Mouse (Mus musculus) liver, embryonic 12.5 days (tissue): ENCODE results near the gene Armc2. TPM values are rescaled to one million over a fixed set of nuclear protein-coding genes. Genes with fewer than 3 reads are reported as not detected.
A peak's percentile ranks its signal among the peaks of the same experiment; 100 is the strongest.
"Not testable (repeated sequence)": the region's sequence is repeated elsewhere in the genome, so short reads cannot be mapped to it uniquely, and the experiment has no call there.

Experiments used
- ATAC-seq: fragments of 200-750 bp; cut with Nextera tagmentation; 2 replicates; pipeline ENCODE4 v1.8.0; 2017; ENCODE audit warnings: moderate number of reproducible peaks, mild to moderate bottlenecking, moderate library complexity
- H3K27ac ChIP-seq: fragments of 300-500 bp; sonication (generic); 2 replicates; pipeline ENCODE4 v1.5.1; 2016; ENCODE audit warnings: mild to moderate bottlenecking
- H3K27me3 ChIP-seq: fragments of 300-500 bp; sonication (generic); replicated peaks from 2 replicates; pipeline ENCODE4 v1.6.1; 2016; ENCODE audit warnings: mild to moderate bottlenecking, moderate library complexity
- H3K36me3 ChIP-seq: fragments of 300-500 bp; sonication (generic); 2 replicates; pipeline ENCODE4 v1.6.1; 2016; ENCODE audit warnings: mild to moderate bottlenecking, moderate library complexity
- H3K4me1 ChIP-seq: fragments of 300-500 bp; sonication (generic); 2 replicates; pipeline ENCODE4 v1.6.1; 2016
- H3K4me2 ChIP-seq: fragments of 300-500 bp; sonication (generic); 2 replicates; pipeline ENCODE4 v1.6.1; 2016; ENCODE audit warnings: mild to moderate bottlenecking, moderate library complexity
- H3K4me3 ChIP-seq: fragments of 300-500 bp; sonication (generic); 2 replicates; pipeline ENCODE4 v1.5.1; 2016; ENCODE audit warnings: mild to moderate bottlenecking, moderate library complexity
- H3K9ac ChIP-seq: fragments of 300-500 bp; sonication (generic); 2 replicates; pipeline ENCODE4 v1.6.1; 2016; ENCODE audit warnings: mild to moderate bottlenecking, moderate library complexity
- H3K9me3 ChIP-seq: fragments of 300-500 bp; sonication (generic); replicated peaks from 2 replicates; pipeline ENCODE4 v1.6.1; 2016; ENCODE audit warnings: mild to moderate bottlenecking, moderate library complexity
- WGBS: fragments of 180-500 bp; shearing (Covaris S2); methylation state at CpG from one replicate; pipeline ENCODE4 v1.1.7; 2016; ENCODE audit not compliant: insufficient replicate concordance; 5-methylcytosine and 5-hydroxymethylcytosine counted together
- polyA plus RNA-seq: library from polyadenylated mRNA; unstranded; fragments of >200 nt; fragmentation: Nextera tagmentation; extraction: Ambion mirVana; gene quantifications from 2 replicates; pipeline ENCODE4 v1.2.1, GENCODE M21; 2016

Armc2 gene
- polyA plus RNA-seq, 1 experiment from 2014 or later, result 0.57 TPM

DNA sequence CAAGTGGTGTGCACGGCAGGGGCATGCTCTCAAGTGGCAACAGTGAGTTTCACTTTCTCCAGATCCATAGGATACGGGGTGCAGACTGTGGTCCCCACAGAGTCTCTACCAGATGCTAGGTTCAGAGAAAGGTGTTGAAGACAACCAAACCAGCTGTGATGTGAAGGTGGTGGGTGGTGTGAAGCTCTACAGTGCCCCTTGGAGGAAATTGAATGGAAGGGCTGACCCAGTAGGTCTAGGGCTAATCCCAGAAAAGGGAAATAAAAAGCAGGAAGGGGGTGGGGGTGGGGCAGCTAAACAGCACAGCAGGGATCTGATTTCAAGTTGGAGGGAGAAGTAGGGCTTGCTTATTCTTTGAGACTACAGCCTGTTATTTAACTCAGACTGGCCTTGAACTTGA, 58.4 kb downstream of the Armc2 start:
- Histone ChIP-seq H3K4me3 (no peak overlapping the region), H3K4me1 (no peaks in the 10 kb centered on the region), H3K9ac (no peak overlapping the region), H3K27me3 (no peaks in the 10 kb centered on the region), H3K27ac (no peak overlapping the region), H3K36me3 (no peaks in the 10 kb centered on the region), H3K9me3 (no peaks in the 10 kb centered on the region), H3K4me2 (no peak overlapping the region)
- no peak for ATAC-seq
- WGBS, result 59% methylated on average over 2 of the region's 2 CpGs

- no peak overlapping the region for H3K4me3 ChIP-seq
- no peaks in the 10 kb centered on the region for H3K9me3 ChIP-seq
- no peaks in the 10 kb centered on the region for H3K4me1 ChIP-seq
- no peak overlapping the region for H3K9ac ChIP-seq
- H3K27me3 ChIP-seq, result no peaks in the 10 kb centered on the region
- WGBS, result 86% methylated on average over 19 of the region's 19 CpGs
- no peaks in the 10 kb centered on the region for H3K36me3 ChIP-seq
- no peak overlapping the region for H3K27ac ChIP-seq
- H3K4me2 ChIP-seq, result no peak overlapping the region
- ATAC-seq, result no peak
Observed at GRCm38 (mm10) chr10:41958677-41959274, 59.5 kb downstream of the Armc2 start.

DNA sequence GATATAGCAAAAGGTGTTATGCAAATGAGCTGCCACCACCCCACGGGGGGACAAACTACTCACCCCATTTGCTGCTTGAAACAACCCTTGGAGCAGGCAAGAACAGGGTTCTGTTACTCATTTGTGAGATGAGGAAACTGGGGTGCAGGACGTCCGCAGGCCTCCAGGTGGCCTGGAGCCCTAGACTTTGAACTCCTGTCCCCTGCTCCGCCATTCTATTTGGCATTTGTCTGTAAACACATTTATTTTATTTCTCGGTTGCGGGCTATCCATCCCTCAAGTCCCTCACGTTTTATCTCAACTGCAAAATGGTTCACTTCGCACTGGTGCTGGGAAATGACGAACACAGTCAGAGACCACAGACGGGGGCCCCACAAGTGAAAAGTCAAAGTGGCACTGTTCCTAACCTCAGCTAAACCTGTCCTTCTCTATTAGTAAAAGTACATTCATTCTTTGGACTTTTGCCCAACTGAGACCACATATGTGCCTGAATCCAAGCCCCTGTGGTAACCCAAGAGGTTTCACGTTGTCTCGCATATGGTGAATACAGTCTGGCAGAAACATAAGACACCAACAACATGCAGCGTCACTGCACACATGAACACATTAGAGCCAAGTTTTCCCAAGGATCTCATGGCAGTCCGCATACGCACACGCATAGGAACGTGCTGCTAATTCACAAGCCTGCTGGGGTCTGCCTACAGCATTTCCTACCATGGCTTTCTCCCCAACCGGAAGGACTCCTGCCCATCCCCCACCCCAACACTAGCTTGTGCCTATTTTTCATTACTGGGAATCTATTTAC, 60.6 kb downstream of the Armc2 start:
- H3K4me3 ChIP-seq, result no peak overlapping the region

GRCm38 (mm10) chr10:41953528-41953864, 64.7 kb downstream of the Armc2 start:
- H3K4me3 ChIP-seq, result no peak overlapping the region
- no peak overlapping the region for H3K27ac ChIP-seq
- H3K27me3 ChIP-seq, result no peaks in the 10 kb centered on the region
- no peaks in the 10 kb centered on the region for H3K4me1 ChIP-seq
- ATAC-seq, result no peak
- no peaks in the 10 kb centered on the region for H3K9me3 ChIP-seq
- no peak overlapping the region for H3K4me2 ChIP-seq
- H3K36me3 ChIP-seq, result no peaks in the 10 kb centered on the region
- H3K9ac ChIP-seq, result no peak overlapping the region
- 80% methylated on average over 5 of the region's 5 CpGs for WGBS

More for the DNA sequence above, 60.6 kb downstream of the Armc2 start:
- Histone ChIP-seq H3K27me3 (no peaks in the 10 kb centered on the region), H3K36me3 (no peaks in the 10 kb centered on the region), H3K9ac (no peak overlapping the region), H3K4me1 (no peaks in the 10 kb centered on the region), H3K27ac (no peak overlapping the region), H3K4me2 (no peak overlapping the region), H3K9me3 (no peaks in the 10 kb centered on the region)
- ATAC-seq, result no peak
- 74% methylated on average over 18 of the region's 18 CpGs for WGBS

DNA sequence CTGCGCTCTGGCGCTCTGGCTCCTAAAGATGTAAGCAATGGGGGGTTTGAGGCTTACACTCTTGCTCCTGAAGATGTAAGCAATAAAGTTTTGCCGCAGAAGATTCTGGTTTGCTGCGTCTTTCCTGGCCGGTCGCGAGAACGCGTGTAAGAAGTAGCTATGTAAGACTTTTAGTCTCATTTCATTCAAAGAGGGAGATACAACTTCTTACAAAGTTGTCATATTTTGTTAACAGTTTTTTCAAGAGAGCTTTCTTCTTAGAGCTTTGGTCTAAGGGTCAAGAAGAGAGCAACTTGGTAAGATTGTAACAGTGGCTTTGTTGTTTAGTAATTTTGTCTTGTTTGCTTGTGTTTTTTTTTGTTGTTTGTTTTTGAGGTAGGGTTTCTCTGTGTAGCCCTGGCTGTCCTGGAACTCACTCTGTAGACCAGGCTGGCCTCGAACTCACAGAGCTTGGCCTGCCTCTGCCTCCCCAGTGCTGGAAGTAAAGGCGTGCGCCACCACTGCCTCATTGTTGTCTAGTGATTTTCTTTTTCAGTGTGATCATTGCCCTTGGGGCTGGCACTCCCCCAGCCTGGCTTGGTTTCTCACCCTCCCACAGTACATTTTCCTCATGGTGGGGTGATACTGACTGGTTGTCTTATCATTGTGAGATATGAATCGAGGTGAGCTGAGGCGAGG, 65.3 kb downstream of the Armc2 start:
- Histone ChIP-seq H3K36me3 (no peaks in the 10 kb centered on the region), H3K4me2 (no peak overlapping the region), H3K27me3 (no peaks in the 10 kb centered on the region), H3K27ac (no peak overlapping the region), H3K9me3 (no peaks in the 10 kb centered on the region), H3K4me3 (no peak overlapping the region), H3K4me1 (no peaks in the 10 kb centered on the region), H3K9ac (no peak overlapping the region)
- WGBS, result 82% methylated on average over 14 of the region's 14 CpGs
- ATAC-seq, result no peak

GRCm38 (mm10) chr10:41952354-41952753, 65.9 kb downstream of the Armc2 start:
- WGBS, result 75% methylated on average over 10 of the region's 10 CpGs
- ATAC-seq, H3K9me3 ChIP-seq: not testable (repeated sequence)

DNA sequence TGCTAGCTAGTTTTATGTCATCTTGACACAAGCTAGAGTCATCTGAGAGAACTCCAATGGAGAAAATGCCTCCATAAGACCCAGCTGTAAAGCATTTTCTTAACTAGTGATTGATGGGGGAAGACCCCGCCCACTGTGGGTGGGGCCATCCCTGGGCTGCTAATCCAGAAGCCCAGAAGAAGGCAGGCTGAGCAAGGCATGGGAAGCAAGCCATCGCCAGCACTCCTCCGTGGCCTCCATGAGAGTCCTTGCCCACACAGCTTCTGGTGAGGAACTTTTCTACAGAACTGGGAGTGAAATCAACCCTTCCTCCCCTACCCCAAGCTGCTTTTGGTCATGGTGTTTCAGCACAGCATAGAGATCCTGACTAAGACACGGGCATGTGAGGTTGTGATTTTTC, 79.2 kb downstream of the Armc2 start:
- peaks cover 9% of the 10 kb centered on the region; the same call in 1 of the 2 replicates for H3K9me3 ChIP-seq
- H3K27me3 ChIP-seq, result peaks cover 14% of the 10 kb centered on the region
- no peak overlapping the region for H3K4me2 ChIP-seq
- no peaks in the 10 kb centered on the region for H3K36me3 ChIP-seq
- no peak overlapping the region for H3K9ac ChIP-seq
- peaks cover 35% of the 10 kb centered on the region for H3K4me1 ChIP-seq
- WGBS, result 63% methylated on average over 4 of the region's 4 CpGs
- no peak for ATAC-seq
- no peak overlapping the region for H3K27ac ChIP-seq
- H3K4me3 ChIP-seq, result no peak overlapping the region

More at GRCm38 (mm10) chr10:41952354-41952753, 65.9 kb downstream of the Armc2 start:
- H3K4me2 ChIP-seq, H3K4me3 ChIP-seq, H3K27ac ChIP-seq, H3K4me1 ChIP-seq, H3K9ac ChIP-seq, H3K36me3 ChIP-seq, H3K27me3 ChIP-seq: not testable (repeated sequence)

- Histone ChIP-seq H3K27me3 (peaks cover 16% of the 10 kb centered on the region), H3K4me1 (peaks cover 35% of the 10 kb centered on the region), H3K9me3 (peaks cover 9% of the 10 kb centered on the region; the same call in 1 of the 2 replicates), H3K27ac (no peak overlapping the region), H3K36me3 (no peaks in the 10 kb centered on the region), H3K4me3 (no peak overlapping the region), H3K9ac (no peak overlapping the region), H3K4me2 (no peak overlapping the region)
- 10% methylated on average over 4 of the region's 4 CpGs for WGBS
- ATAC-seq, result no peak
Observed at GRCm38 (mm10) chr10:41937176-41937575, 81.1 kb downstream of the Armc2 start.

DNA sequence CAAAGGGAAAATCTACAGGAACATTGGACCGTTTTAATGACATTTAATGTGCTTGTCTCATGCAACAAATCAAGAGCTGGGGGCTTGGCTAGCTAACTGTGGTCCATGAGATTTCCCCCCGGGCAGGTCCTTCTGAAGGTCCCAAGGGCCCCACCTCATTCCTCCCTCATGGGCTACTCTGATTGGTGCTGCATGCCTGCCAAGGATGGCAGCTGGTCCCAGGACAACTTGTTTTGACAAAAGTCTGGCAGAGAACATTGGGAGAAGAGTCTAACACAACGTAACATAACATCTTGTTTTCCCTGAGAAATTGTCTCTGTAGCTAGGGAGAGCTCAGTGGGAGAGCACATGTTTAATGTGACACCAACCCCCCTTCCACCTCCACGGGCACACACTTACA, 82.1 kb downstream of the Armc2 start:
- H3K27ac ChIP-seq, result peak overlapping the region; percentile 3; the same call in 1 of the 2 replicates

GRCm38 (mm10) chr10:41935476-41935829, 82.8 kb downstream of the Armc2 start:
- H3K27ac ChIP-seq, result no peak overlapping the region
- H3K27me3 ChIP-seq, result peaks cover 17% of the 10 kb centered on the region
- H3K4me1 ChIP-seq, result peaks cover 35% of the 10 kb centered on the region
- no peak overlapping the region for H3K9ac ChIP-seq
- H3K4me2 ChIP-seq, result no peak overlapping the region
- ATAC-seq, result no peak
- no peak overlapping the region for H3K4me3 ChIP-seq
- no peaks in the 10 kb centered on the region for H3K36me3 ChIP-seq
- H3K9me3 ChIP-seq, result peaks cover 5% of the 10 kb centered on the region; the same call in 1 of the 2 replicates

More for the DNA sequence above, 82.1 kb downstream of the Armc2 start:
- Histone ChIP-seq H3K36me3 (no peaks in the 10 kb centered on the region), H3K4me3 (no peak overlapping the region), H3K9ac (no peak overlapping the region), H3K9me3 (peaks cover 9% of the 10 kb centered on the region; the same call in 1 of the 2 replicates), H3K27me3 (peaks cover 16% of the 10 kb centered on the region), H3K4me1 (peaks cover 35% of the 10 kb centered on the region), H3K4me2 (no peak overlapping the region)
- 49% methylated on average over 4 of the region's 4 CpGs for WGBS
- no peak for ATAC-seq

DNA sequence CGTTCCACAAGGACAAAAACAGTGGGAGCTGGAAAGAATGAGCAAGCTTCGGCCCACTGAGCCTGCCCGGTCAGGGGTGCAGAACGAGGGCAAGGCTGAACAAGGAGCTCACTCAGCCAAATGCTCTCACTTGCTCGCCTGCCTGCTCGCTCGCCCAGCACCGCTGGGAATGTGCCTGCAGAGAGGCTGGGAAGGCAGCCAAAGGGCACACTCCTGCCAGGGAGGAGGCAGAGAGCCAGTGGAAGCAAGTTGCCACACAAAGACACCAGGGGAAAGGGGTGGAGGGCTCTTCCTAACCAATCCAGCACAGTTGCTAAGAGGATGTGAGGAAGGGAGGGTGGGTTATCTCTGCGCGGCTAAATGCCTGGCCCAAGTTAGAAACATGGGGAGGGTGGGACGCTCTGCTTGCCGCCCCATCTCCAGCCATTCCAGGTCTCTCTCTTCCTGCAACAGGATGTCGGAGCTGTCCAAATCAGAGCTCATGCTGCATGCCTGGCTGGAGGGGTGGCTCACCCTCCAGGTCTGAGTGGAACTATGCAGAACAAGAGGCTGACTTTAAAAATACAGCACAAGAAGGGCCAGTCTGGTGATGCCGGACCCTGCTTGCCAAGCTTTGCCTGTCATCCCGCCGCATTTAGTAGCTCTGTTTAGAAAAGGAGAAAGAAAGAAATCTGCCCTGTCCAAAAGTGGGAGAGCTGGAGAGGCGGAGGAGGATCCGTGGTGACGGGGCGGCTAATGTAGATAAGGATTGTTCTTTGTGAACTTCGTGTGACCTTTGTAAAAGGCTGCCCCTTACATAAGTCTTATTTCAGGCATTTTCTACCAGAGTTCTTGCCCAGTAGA, 83.4 kb downstream of the Armc2 start:
- no peak overlapping the region; the same call in 1 of the 2 replicates for H3K27ac ChIP-seq
- H3K4me3 ChIP-seq, result no peak overlapping the region; the same call in 1 of the 2 replicates
- H3K9ac ChIP-seq, result no peak overlapping the region

More for the DNA sequence above, 83.4 kb downstream of the Armc2 start:
- H3K36me3 ChIP-seq, result no peaks in the 10 kb centered on the region
- no peak for ATAC-seq
- H3K4me2 ChIP-seq, result peak overlapping the region; percentile 33
- peaks cover 35% of the 10 kb centered on the region for H3K4me1 ChIP-seq
- H3K9me3 ChIP-seq, result no peaks in the 10 kb centered on the region
- WGBS, result 21% methylated on average over 21 of the region's 21 CpGs
- H3K27me3 ChIP-seq, result peaks cover 19% of the 10 kb centered on the region
